Mouse (Mus musculus) monocyte, adult 2 months (primary cell): Measurements from ENCODE around the gene 1700020D05Rik.

Source experiments
- DNase-seq, 2 experiments: peaks; one replicate each; pipeline ENCODE4 v3.0.0; 2022; ENCODE audit warnings: low spot score in 2 of 2, low read depth in 1 of 2

1700020D05Rik gene

DNA sequence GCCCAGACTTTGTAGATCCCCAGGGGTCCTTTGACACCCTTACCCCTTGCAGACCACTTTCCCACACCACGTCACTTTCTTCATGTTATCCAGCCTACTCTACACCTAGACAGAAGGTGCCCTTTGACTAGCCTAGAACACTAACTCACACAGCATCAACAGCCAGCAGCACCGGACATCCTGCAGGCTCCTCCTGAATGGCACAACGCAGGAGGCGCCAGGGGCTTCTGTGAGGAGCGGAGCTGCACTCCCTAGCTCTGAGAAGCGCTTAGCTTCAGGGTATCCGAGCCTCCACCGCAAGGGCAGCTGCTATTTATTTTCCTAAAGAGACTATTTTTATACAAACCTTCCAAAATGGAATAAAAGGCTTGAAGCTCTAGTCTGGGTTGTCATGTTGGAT lies 48.0 kb downstream of the 1700020D05Rik start:
- DNase-seq = no peak

- DNase-seq = no peak
Measured at GRCm38 (mm10) chr19:5455037-5455436, 48.5 kb downstream of the 1700020D05Rik start.
